Mouse (Mus musculus) large intestine, adult 2 months (tissue): ENCODE measurements around the gene Olfr992. TPM values are rescaled to one million over a fixed set of nuclear protein-coding genes. Genes with fewer than 3 reads are reported as not detected.
"Not testable (repeated sequence)": the region's sequence is repeated elsewhere in the genome, so short reads cannot be mapped to it uniquely, and the experiment has no call there.

ENCODE experiments used
- DNase-seq: peaks from one replicate; pipeline ENCODE4 v3.0.0-alpha.2; 2012; ENCODE audit warnings: low read depth, low spot score
- WGBS: fragments of 180-500 bp; shearing (Covaris S2); methylation state at CpG from one replicate; pipeline ENCODE4 v1.1.7; 2018; 5-methylcytosine and 5-hydroxymethylcytosine counted together
- polyA plus RNA-seq: library from polyadenylated mRNA; depleted of rRNA; stranded (reverse); fragments of >200 nt; gene quantifications from 2 replicates; pipeline ENCODE4 v1.2.3, GENCODE M21; 2012; rRNA removed

Gene Olfr992
- polyA plus RNA-seq, result not detected in 2 replicates

DNA sequence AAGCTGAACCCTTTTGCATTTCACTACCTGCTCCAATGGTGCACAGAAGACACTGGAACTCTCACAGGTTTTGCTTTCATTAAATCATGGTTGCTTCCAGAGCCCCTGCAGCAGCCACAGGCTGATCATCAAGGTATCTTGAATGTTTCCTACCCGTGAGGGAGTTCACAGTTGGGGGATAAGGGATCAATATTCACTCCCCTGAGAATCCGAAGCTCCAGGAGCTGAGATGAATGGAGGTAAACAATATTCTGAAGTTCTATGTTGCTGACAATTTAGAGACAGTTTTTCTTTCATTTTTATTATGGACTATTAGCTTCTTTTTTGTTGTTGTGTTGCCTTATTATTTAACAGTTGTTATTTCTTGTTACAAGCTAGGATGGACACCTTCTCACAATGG is at the start of gene Olfr992:
TSS of gene Olfr992 (minus strand) at position 101 of the 400 bp plus-strand sequence.
- DNase-seq, result no peak
- 50% methylated on average over 2 of the region's 2 CpGs for WGBS

DNA sequence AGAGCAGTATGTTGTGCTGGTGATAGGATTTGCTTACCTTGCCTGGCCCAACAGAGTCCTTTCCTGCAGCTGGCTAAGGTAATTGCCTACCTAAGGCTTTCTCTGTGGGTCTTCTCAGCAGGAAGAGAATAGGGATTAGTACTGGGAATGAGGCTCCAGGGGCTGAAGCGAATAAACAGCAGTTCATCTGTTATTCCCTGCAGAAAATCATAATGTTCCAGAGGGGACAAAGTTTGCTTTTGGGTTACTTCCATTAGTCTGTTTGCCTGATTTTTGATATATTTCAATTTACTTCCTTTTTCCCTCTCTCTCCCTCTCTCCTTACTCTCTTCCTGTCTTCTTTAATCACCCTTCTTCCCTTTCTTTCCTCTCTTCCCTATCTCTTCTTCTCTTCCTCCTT is 34.3 kb upstream of the Olfr992 start, which contains the start of gene Olfr995:
TSS of gene Olfr995 (minus strand) at position 101 of the 400 bp plus-strand sequence.
- 53% methylated on average over 1 of the region's 1 CpGs for WGBS
- no peak for DNase-seq

DNA sequence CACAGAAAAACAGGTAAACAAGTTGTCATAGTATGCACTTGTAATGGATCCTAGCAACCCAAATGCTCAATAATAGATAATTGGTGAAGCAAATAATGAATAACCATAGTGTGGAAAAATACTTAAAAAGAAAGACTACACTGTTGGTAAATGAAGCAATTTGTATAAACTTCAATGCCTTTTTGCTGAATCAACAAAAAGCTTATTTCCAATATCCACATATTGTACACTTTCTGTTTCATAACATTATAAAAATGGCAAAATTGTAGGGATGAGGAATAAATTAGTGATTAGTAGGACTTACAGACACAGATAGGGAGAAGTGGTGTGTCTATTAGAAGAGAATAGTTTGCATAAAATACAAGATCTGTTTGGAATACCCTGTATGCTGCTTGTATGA is 33.3 kb upstream of the Olfr992 start:
- no peak for DNase-seq

DNA sequence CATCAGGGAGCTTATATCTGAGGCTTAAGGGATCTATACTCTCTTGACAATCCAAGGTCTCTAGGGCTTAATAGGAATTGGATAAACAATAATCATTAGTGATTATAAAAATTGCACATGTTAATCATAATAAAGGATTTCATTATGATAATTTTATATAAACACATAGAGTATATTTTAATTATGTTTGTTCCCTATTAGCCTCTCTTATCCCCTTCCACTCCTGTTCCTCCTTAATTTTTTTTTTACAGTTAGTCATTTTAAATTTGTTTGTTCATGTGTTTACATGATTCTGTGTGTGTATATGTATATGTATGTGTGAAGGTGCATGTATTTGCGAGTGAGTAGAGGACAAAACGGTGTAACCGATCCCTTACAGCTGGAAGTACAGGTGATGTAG is 27.1 kb upstream of the Olfr992 start, which contains the start of gene Olfr994:
TSS of gene Olfr994 (minus strand) at position 101 of the 400 bp plus-strand sequence.
- DNase-seq, result no peak
- WGBS, result 76% methylated on average over 3 of the region's 3 CpGs

DNA sequence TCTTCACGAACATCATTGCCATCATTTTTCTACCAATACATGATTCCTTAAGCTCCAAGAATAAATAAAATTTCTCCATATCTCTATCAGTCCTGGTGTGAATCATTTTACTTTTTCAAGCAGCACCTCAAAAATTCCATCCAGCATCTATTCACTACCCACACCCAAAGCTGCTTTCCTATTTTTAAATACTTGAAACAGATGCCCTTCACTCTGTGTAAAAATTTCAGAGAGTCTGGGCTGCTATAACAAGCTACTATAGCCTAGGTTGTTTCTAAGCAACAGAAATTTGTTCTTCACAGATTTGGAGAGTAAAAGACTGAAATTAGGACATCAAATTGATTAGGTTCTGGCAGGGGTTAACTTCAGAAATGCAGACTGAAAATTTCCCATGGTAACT is 16.6 kb upstream of the Olfr992 start:
- 76% methylated on average over 1 of the region's 1 CpGs for WGBS
- DNase-seq, result no peak

DNA sequence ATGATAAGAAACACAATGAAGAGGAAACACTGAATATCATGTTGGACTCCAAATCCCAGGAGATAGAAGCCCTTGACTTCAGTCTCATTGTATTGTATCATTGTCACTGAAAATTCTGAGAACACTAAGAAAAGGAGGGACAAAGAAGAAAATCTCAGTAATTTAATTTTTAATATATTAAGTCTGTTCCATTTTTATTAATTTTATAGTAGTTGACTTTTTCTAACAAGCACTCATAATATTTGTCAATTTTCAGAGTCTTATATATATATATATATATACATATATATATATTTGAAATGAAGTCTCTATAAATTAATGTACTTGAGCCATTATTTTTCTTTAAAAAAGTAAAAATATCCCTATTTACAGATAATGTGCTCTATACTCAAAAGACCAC is 5.5 kb upstream of the Olfr992 start, which contains the start of gene Olfr993:
TSS of gene Olfr993 (minus strand) at position 101 of the 400 bp plus-strand sequence.
- DNase-seq, result no peak

DNA sequence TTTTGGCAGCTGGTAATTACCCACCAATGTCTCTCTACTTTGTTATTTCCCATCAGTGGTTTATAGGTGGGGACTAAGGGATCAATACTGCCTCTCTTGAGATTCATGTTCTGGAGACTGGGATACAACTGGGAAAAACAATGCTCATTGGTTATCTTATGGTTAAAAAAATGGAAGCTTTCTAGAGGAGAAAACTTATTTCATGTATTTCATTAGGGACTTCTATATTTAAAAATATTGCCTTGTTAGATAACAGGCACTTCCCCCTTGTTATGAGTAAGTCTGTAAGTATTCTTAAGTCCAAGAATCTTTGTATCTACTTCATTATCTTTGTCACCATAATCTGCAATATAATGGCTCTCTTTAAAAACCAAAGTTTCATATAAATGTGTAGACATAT is 46.1 kb downstream of the Olfr992 start, which contains the start of gene Olfr988:
TSS of gene Olfr988 (minus strand) at position 101 of the 400 bp plus-strand sequence.
- not testable (repeated sequence) for DNase-seq

Other genes with a start within 250 kb of the Olfr992 start
- 1.5 and 2.2 TPM in 2 replicates for gene Lrrc55, start 212.3 kb downstream of the Olfr992 start, polyA plus RNA-seq
- not detected in 2 replicates for gene Olfr987, start 70.2 kb downstream of the Olfr992 start, polyA plus RNA-seq
- not detected in 2 replicates for gene Olfr988, start 46.2 kb downstream of the Olfr992 start, polyA plus RNA-seq
- not detected in 2 replicates for gene Olfr993, start 5.4 kb upstream of the Olfr992 start, polyA plus RNA-seq
- not detected in 2 replicates for gene Olfr994, start 27.0 kb upstream of the Olfr992 start, polyA plus RNA-seq
- gene Olfr995, start 34.2 kb upstream of the Olfr992 start, polyA plus RNA-seq, result not detected in 2 replicates
- gene 4833423E24Rik, start 109.6 kb upstream of the Olfr992 start, polyA plus RNA-seq, result not detected in 2 replicates
- not detected in 2 replicates for gene Olfr996, start 169.7 kb upstream of the Olfr992 start, polyA plus RNA-seq
- gene Olfr998, start 179.5 kb upstream of the Olfr992 start, polyA plus RNA-seq, result not detected in 2 replicates
- gene Olfr1000, start 202.4 kb upstream of the Olfr992 start, polyA plus RNA-seq, result not detected in 2 replicates
- gene Olfr1002, start 241.2 kb upstream of the Olfr992 start, polyA plus RNA-seq, result not detected in 2 replicates